Comparison of ENCODE assay signal across 13 mouse cellular contexts in genomic region chr19:10122021-10122631, GRCm38 (mm10).
"Had no signal": no experiment of that assay in that cellular context is flagged by ENCODE, and none has a peak within 500 bp of the region (broad histone marks: within the 10 kb centered on the region; RNA-seq: fewer than 3 reads in every experiment).

No protein-coding gene starts in this region.

- ATAC-seq: intestine, postnatal 0 days; lung, postnatal 0 days had no signal

- H3K36me3 ChIP-seq: limb, embryonic 10.5 days; neural tube, embryonic 12.5 days had no signal

- H3K9me3 ChIP-seq: limb, embryonic 10.5 days; neural tube, embryonic 12.5 days had no signal

- H3K27me3 ChIP-seq: neural tube, embryonic 12.5 days had no signal

- H3K4me1 ChIP-seq: neural tube, embryonic 12.5 days had no signal

- H3K4me2 ChIP-seq: neural tube, embryonic 12.5 days had no signal

- DNase-seq: kidney, adult 8-10 months; kidney, postnatal 25 days; lung, adult 2 months; lung, postnatal 36 days; midbrain, embryonic 14.5 days; right cerebral cortex, adult 18-20 months; right cerebral cortex, postnatal 25 days had no signal

- H3K4me3 ChIP-seq: left cerebral cortex, adult 2 months; limb, embryonic 10.5 days; neural tube, embryonic 12.5 days had no signal

- H3K27ac ChIP-seq: left cerebral cortex, adult 2 months; limb, embryonic 10.5 days; liver, embryonic 14.5 days; neural tube, embryonic 12.5 days had no signal

- H3K9ac ChIP-seq: liver, embryonic 14.5 days; neural tube, embryonic 12.5 days had no signal
